Mouse (Mus musculus) MEL (cell line): ENCODE data around the gene 4930404N11Rik. TPM values are rescaled to one million over a fixed set of nuclear protein-coding genes. Genes with fewer than 3 reads are reported as not detected.
A peak's percentile ranks its signal among the peaks of the same experiment; 100 is the strongest.

Experiments
- DNase-seq: peaks from one replicate; pipeline ENCODE4 v3.0.0; 2011; ENCODE audit warnings: low read depth, low spot score
- H3K27ac ChIP-seq: 2 replicates; pipeline ENCODE4 v1.5.1; 2012; ENCODE audit warnings: low read depth, mild to moderate bottlenecking, control low read depth, low read length, moderate library complexity; ENCODE audit not compliant: control insufficient read depth
- H3K27me3 ChIP-seq, 2 experiments: fragments of 150-350 bp in 1 of 2; sonication (generic) in 1 of 2; 2 replicates each; pipeline ENCODE4 v1.6.1; 2012; ENCODE audit warnings: low read length in 2 of 2, mild to moderate bottlenecking in 2 of 2, improper control_type of control experiment in 1 of 2, moderate library complexity in 1 of 2; ENCODE audit not compliant: insufficient read depth in 2 of 2, control insufficient read depth in 1 of 2
- H3K36me3 ChIP-seq, 2 experiments: 2 replicates each; pipeline ENCODE4 v1.6.1; 2012 to 2014; ENCODE audit warnings: low read length in 2 of 2, improper control_type of control experiment in 1 of 2, inconsistent platforms in 1 of 2, mild to moderate bottlenecking in 1 of 2; ENCODE audit not compliant: insufficient read depth in 2 of 2, control insufficient read depth in 1 of 2
- H3K4me1 ChIP-seq, 2 experiments: fragments of 150-350 bp in 1 of 2; sonication (generic) in 1 of 2; 2 replicates each; pipeline ENCODE4 v1.6.1; 2012; ENCODE audit warnings: low read length in 2 of 2, improper control_type of control experiment in 1 of 2, mild to moderate bottlenecking in 1 of 2; ENCODE audit not compliant: insufficient read depth in 2 of 2, control insufficient read depth in 1 of 2
- H3K4me3 ChIP-seq, 2 experiments: fragments of 150-350 bp in 1 of 2; sonication (generic) in 1 of 2; 2 replicates each; pipeline ENCODE4 v1.5.1; 2012; ENCODE audit warnings: low read depth in 2 of 2, low read length in 2 of 2, mild to moderate bottlenecking in 2 of 2, moderate library complexity in 2 of 2, control low read depth in 1 of 2, improper control_type of control experiment in 1 of 2; ENCODE audit not compliant: control insufficient read depth in 1 of 2, insufficient read depth in 1 of 2
- H3K79me2 ChIP-seq: 2 replicates; pipeline ENCODE4 v1.6.1; 2012; ENCODE audit warnings: mild to moderate bottlenecking, low read length, moderate library complexity; ENCODE audit not compliant: control insufficient read depth, poor library complexity, insufficient read depth
- H3K9ac ChIP-seq: 2 replicates; pipeline ENCODE4 v1.6.1; 2012; ENCODE audit warnings: low read depth, mild to moderate bottlenecking, control low read depth, low read length, moderate library complexity; ENCODE audit not compliant: control insufficient read depth, poor library complexity, severe bottlenecking
- H3K9me3 ChIP-seq: fragments of 150-350 bp; sonication (generic); replicated peaks from 2 replicates; pipeline ENCODE4 v1.6.1; 2012; ENCODE audit warnings: mild to moderate bottlenecking, low read length, improper control_type of control experiment, moderate library complexity; ENCODE audit not compliant: insufficient read depth
- CTCF ChIP-seq, 3 experiments: IDR thresholded peaks in 2 of 3; conservative IDR thresholded peaks in 1 of 3; 2 replicates each; pipeline ENCODE4 v1.5.1; 2011 to 2012; ENCODE audit warnings: low read length in 3 of 3, low read depth in 2 of 3, mild to moderate bottlenecking in 2 of 3, improper control_type of control experiment in 1 of 3, inconsistent platforms in 1 of 3, mixed read lengths in 1 of 3, moderate library complexity in 1 of 3; ENCODE audit not compliant: control insufficient read depth in 1 of 3, insufficient read depth in 1 of 3, poor library complexity in 1 of 3, severe bottlenecking in 1 of 3
- ETS1 ChIP-seq: IDR thresholded peaks from 2 replicates; pipeline ENCODE4 v1.6.1; 2012; ENCODE audit warnings: low read depth, mild to moderate bottlenecking, inconsistent platforms, low read length, improper control_type of control experiment, moderate library complexity
- GATA1 ChIP-seq: IDR thresholded peaks from 2 replicates; pipeline ENCODE4 v1.6.1; 2011; ENCODE audit warnings: low read depth, low read length, improper control_type of control experiment
- HCFC1 ChIP-seq: IDR thresholded peaks from 2 replicates; pipeline ENCODE4 v1.6.1; 2012; ENCODE audit warnings: low read depth, mild to moderate bottlenecking, inconsistent platforms, low read length, improper control_type of control experiment, moderate library complexity
- MAX ChIP-seq: IDR thresholded peaks from 2 replicates; pipeline ENCODE4 v1.6.1; 2011; ENCODE audit warnings: low read length, improper control_type of control experiment
- MXI1 ChIP-seq: IDR thresholded peaks from 2 replicates; pipeline ENCODE4 v1.6.1; 2011; ENCODE audit warnings: mild to moderate bottlenecking, low read depth, low read length, improper control_type of control experiment
- MYB ChIP-seq: IDR thresholded peaks from 2 replicates; pipeline ENCODE4 v1.6.1; 2011; ENCODE audit warnings: mild to moderate bottlenecking, low read depth, low read length, improper control_type of control experiment
- NELFE ChIP-seq: IDR thresholded peaks from 2 replicates; pipeline ENCODE4 v1.6.1; 2011; ENCODE audit warnings: low read depth, low read length, improper control_type of control experiment
- POLR2A ChIP-seq, 2 experiments: IDR thresholded peaks; 2 replicates each; pipeline ENCODE4 v1.6.1; 2011 to 2012; ENCODE audit warnings: low read length in 2 of 2, mild to moderate bottlenecking in 2 of 2, control low read depth in 1 of 2, improper control_type of control experiment in 1 of 2, low read depth in 1 of 2, moderate library complexity in 1 of 2; ENCODE audit not compliant: control insufficient read depth in 1 of 2, insufficient read depth in 1 of 2, poor library complexity in 1 of 2
- POLR2AphosphoS2 ChIP-seq: IDR thresholded peaks from 2 replicates; pipeline ENCODE4 v1.6.1; 2011; ENCODE audit warnings: low read length, improper control_type of control experiment
- POLR2AphosphoS5 ChIP-seq: IDR thresholded peaks from 2 replicates; pipeline ENCODE4 v1.6.1; 2012; ENCODE audit warnings: low read depth, borderline replicate concordance, mild to moderate bottlenecking, inconsistent platforms, low read length, moderate library complexity, mixed read lengths
- SMC3 ChIP-seq: IDR thresholded peaks from 2 replicates; pipeline ENCODE4 v1.6.1; 2011; ENCODE audit warnings: low read depth, low read length, improper control_type of control experiment
- TAL1 ChIP-seq: IDR thresholded peaks from 2 replicates; pipeline ENCODE4 v1.6.1; 2012; ENCODE audit warnings: mild to moderate bottlenecking, inconsistent platforms, low read length, moderate library complexity, mixed read lengths
- TBP ChIP-seq: IDR thresholded peaks from 2 replicates; pipeline ENCODE4 v1.8.0; 2011; ENCODE audit warnings: low read depth, low read length, improper control_type of control experiment
- TCF12 ChIP-seq: IDR thresholded peaks from 2 replicates; pipeline ENCODE4 v1.6.1; 2014; ENCODE audit warnings: low read depth, mild to moderate bottlenecking, inconsistent platforms, low read length, improper control_type of control experiment, moderate library complexity
- USF2 ChIP-seq, 2 experiments: IDR thresholded peaks; 2 replicates each; pipeline ENCODE4 v1.6.1; 2011 to 2012; ENCODE audit warnings: improper control_type of control experiment in 2 of 2, low read length in 2 of 2, borderline replicate concordance in 1 of 2, inconsistent platforms in 1 of 2, low read depth in 1 of 2, mild to moderate bottlenecking in 1 of 2; ENCODE audit not compliant: insufficient read depth in 1 of 2
- ZMIZ1 ChIP-seq: IDR thresholded peaks from 2 replicates; pipeline ENCODE4 v1.6.1; 2012; ENCODE audit warnings: low read depth, mild to moderate bottlenecking, inconsistent platforms, low read length, improper control_type of control experiment, moderate library complexity
- polyA plus RNA-seq, 2 experiments: library from polyadenylated mRNA; stranded (reverse) in 1 of 2; unstranded in 1 of 2; fragments of >175 nt in 1 of 2; fragments of >200 nt in 1 of 2; gene quantifications; 2 replicates each; pipeline versions ENCODE4 v1.2.1 to v1.2.4; 2012; ENCODE audit warnings: low replicate concordance in 2 of 2, low read depth in 1 of 2; ENCODE audit not compliant: insufficient read length in 2 of 2, insufficient read depth in 1 of 2, missing spikeins in 1 of 2
- total RNA-seq: library from RNA; depleted of rRNA; stranded (reverse); fragments of 300-350 nt; gene quantifications from 2 replicates; pipeline ENCODE4 v1.2.3, GENCODE M21; 2012

Gene 4930404N11Rik
- total and polyA plus RNA-seq, 3 experiments, result 3.1 to 12.1 TPM; not detected in 1

- TF ChIP-seq MYB (no peak), ZMIZ1 (peak; percentile 78; the same call in 1 of the 2 replicates), TCF12 (peak; percentile 35; the same call in 1 of the 2 replicates), TBP (peak; percentile 88), TAL1 (no peak), ETS1 (peak; percentile 59; the same call in 1 of the 2 replicates), USF2 (IDR thresholded peaks at IDR 0.05; ENCODE audit: borderline replicate concordance in 1 of 2, insufficient read depth in 1 of 2, low read depth in 1 of 2, low read length in 2 of 2) (no peak), SMC3 (no peak), CTCF (IDR thresholded peaks at IDR 0.05 in 2 of 3, conservative IDR thresholded peaks at IDR 0.05 in 1 of 3; ENCODE audit: control insufficient read depth in 1 of 3, insufficient read depth in 1 of 3, low read depth in 2 of 3, low read length in 3 of 3, poor library complexity in 1 of 3, severe bottlenecking in 1 of 3) (no peak), GATA1 (no peak), HCFC1 (peak; percentile 83), MAX (peak; percentile 58)
These were observed 13.1 kb upstream of the 4930404N11Rik start (continued) for GRCm38 (mm10) chr10:81378553-81379182.

- no peaks in the 10 kb centered on the region for H3K27me3 ChIP-seq
- peaks cover 35% of the 10 kb centered on the region for H3K79me2 ChIP-seq
- H3K36me3 ChIP-seq, result peaks cover 5 to 39% of the 10 kb centered on the region in 2 experiments
- H3K9me3 ChIP-seq, result no peaks in the 10 kb centered on the region
- H3K9ac ChIP-seq, result peak within 1 kb of the TSS; percentile 89
- H3K27ac ChIP-seq, result peak within 1 kb of the TSS; percentile 93
- peak; percentile 15; the same call in 1 of the 2 replicates for TF ChIP-seq MXI1
- no peak; the same call in 1 of the 2 replicates for TF ChIP-seq TCF12
- TF ChIP-seq POLR2A (IDR thresholded peaks at IDR 0.05; ENCODE audit: control insufficient read depth in 1 of 2, insufficient read depth in 1 of 2, low read depth in 1 of 2, low read length in 2 of 2, poor library complexity in 1 of 2), result peak in 1 of 2 experiments; percentile 68; a peak in 1 of 4 replicates
- TF ChIP-seq POLR2AphosphoS5, result no peak
- peak; percentile 66 for TF ChIP-seq NELFE
- TF ChIP-seq HCFC1, result 0 out of 2 replicates have a peak, but pooled peaks have one; percentile 1
- 0 out of 2 replicates have a peak, but pooled peaks have one; percentile 10 for TF ChIP-seq POLR2AphosphoS2
- no peak for DNase-seq
- peak within 1 kb of the TSS; percentile 81 to 99 for H3K4me3 ChIP-seq
- H3K4me1 ChIP-seq, result peaks cover 30 to 44% of the 10 kb centered on the region in 2 experiments
These were observed 12.4 kb upstream of the 4930404N11Rik start, which contains the start of gene Fzr1 for GRCm38 (mm10) chr10:81377793-81378552. TSS of gene Fzr1 (minus strand) at chr10:81378516.
